Comparison of ENCODE assay signal across 12 mouse cellular contexts in genomic region chr2:20248043-20248664, GRCm38 (mm10).
A peak's percentile ranks its signal among the peaks of the same experiment; 100 is the strongest.
DNase-seq lines count a peak whose midpoint lies in the region; ATAC-seq lines count a peak whose summit lies in the region.
"Had no signal": no experiment of that assay in that cellular context is flagged by ENCODE, and none has a peak within 500 bp of the region (broad histone marks: within the 10 kb centered on the region; RNA-seq: fewer than 3 reads in every experiment).

No protein-coding gene starts in this region.

- no peak overlapping the region for H3K4me3 ChIP-seq in embryonic facial prominence, embryonic 12.5 days
- H3K4me3 ChIP-seq: heart, adult 2 months had no signal

- H3K9ac ChIP-seq in embryonic facial prominence, embryonic 12.5 days = no peak overlapping the region
- H3K9ac ChIP-seq: lung, embryonic 14.5 days had no signal

- no peaks in the 10 kb centered on the region for H3K27me3 ChIP-seq in embryonic facial prominence, embryonic 12.5 days
- H3K27me3 ChIP-seq: Patski had no signal

- no peak overlapping the region for H3K4me2 ChIP-seq in embryonic facial prominence, embryonic 12.5 days (replicated peaks)
- H3K4me2 ChIP-seq: lung, embryonic 14.5 days had no signal

- no peaks in the 10 kb centered on the region for H3K9me3 ChIP-seq in embryonic facial prominence, embryonic 12.5 days

- ATAC-seq in frontal cortex, adult (ENCODE audit: low TSS enrichment) = 0 out of 2 replicates have a peak, but pooled peaks have one; percentile 18
- ATAC-seq in embryonic facial prominence, embryonic 12.5 days (ENCODE audit: insufficient number of reproducible peaks, insufficient read depth, low FRiP score, low TSS enrichment) = peak; percentile 52; the same call in 1 of the 2 replicates
- ATAC-seq in CD4-positive, CD25-positive, alpha-beta regulatory T cell, adult 4 months = no peak
- ATAC-seq: Patski had no signal

- peaks cover 10% of the 10 kb centered on the region; the same call in 1 of the 2 replicates for H3K4me1 ChIP-seq in embryonic facial prominence, embryonic 12.5 days

- H3K27ac ChIP-seq in embryonic facial prominence, embryonic 12.5 days = no peak overlapping the region
- H3K27ac ChIP-seq: heart, adult 2 months had no signal

- no peak for DNase-seq in frontal cortex, postnatal 14 days (ENCODE audit: low spot score in 2 of 2)
- DNase-seq in brain, adult 2 months (ENCODE audit: low read depth, low spot score) = peak; percentile 65
- DNase-seq in layer of hippocampus, adult 9-10 months (ENCODE audit: low spot score) = peak; percentile 52
- no peak for DNase-seq in spleen, adult 18-20 months
- DNase-seq: adrenal gland, postnatal 36 days; heart, adult 2 months; kidney, adult 18-20 months; lung, embryonic 14.5 days had no signal

- no peaks in the 10 kb centered on the region for H3K36me3 ChIP-seq in embryonic facial prominence, embryonic 12.5 days

- 41% methylated on average over 4 of the region's 4 CpGs for WGBS in embryonic facial prominence, embryonic 12.5 days

Comparison
In these comparisons a context has a peak if more than half of its experiments do, and no peak if none do; other contexts are left out.
1. DNase-seq: peak in brain, adult 2 months (single experiment) and layer of hippocampus, adult 9-10 months (single experiment); none in frontal cortex, postnatal 14 days (0 of 2) and spleen, adult 18-20 months (0 of 2).